Mouse (Mus musculus) ovary, postnatal 10 days (tissue): Measurements from ENCODE around the gene Tbx10.
"Not testable (repeated sequence)": the region's sequence is repeated elsewhere in the genome, so short reads cannot be mapped to it uniquely, and the experiment has no call there.

ENCODE experiments used
- DNase-seq: peaks from one replicate; pipeline ENCODE4 v3.0.0; 2022; ENCODE audit warnings: low spot score

Tbx10 gene

GRCm38 (mm10) chr19:4003641-4004040 is 11.1 kb downstream of the Tbx10 start:
- no peak for DNase-seq

- no peak for DNase-seq
Observed at GRCm38 (mm10) chr19:4004331-4004730, 11.8 kb downstream of the Tbx10 start.

- DNase-seq, result no peak
Observed at GRCm38 (mm10) chr19:4005091-4005490, 12.5 kb downstream of the Tbx10 start.

GRCm38 (mm10) chr19:4005971-4006370 is 13.4 kb downstream of the Tbx10 start:
- DNase-seq, result no peak

- no peak for DNase-seq
Observed at GRCm38 (mm10) chr19:4011086-4011485, 18.5 kb downstream of the Tbx10 start.

- peak; percentile 79 for DNase-seq
Observed at GRCm38 (mm10) chr19:4012432-4013022, 20.0 kb downstream of the Tbx10 start, which contains the start of gene Ndufv1. Gene Ndufv1, minus strand, starts transcription at chr19:4012806.

GRCm38 (mm10) chr19:4013066-4013465 is 20.5 kb downstream of the Tbx10 start:
- DNase-seq, result no peak

GRCm38 (mm10) chr19:4014802-4015201 is 22.2 kb downstream of the Tbx10 start:
- DNase-seq, result no peak

- no peak for DNase-seq
Observed at GRCm38 (mm10) chr19:4015635-4016034, 23.1 kb downstream of the Tbx10 start.

GRCm38 (mm10) chr19:4017921-4018587 is 25.5 kb downstream of the Tbx10 start:
- DNase-seq, result no peak

GRCm38 (mm10) chr19:4018743-4019583 is 26.4 kb downstream of the Tbx10 start:
- DNase-seq, result no peak

- no peak for DNase-seq
Observed at GRCm38 (mm10) chr19:4023185-4023584, 30.6 kb downstream of the Tbx10 start.

- no peak for DNase-seq
Observed at GRCm38 (mm10) chr19:4027576-4027975, 35.0 kb downstream of the Tbx10 start.

GRCm38 (mm10) chr19:4032668-4033067 is 40.1 kb downstream of the Tbx10 start:
- DNase-seq, result no peak

GRCm38 (mm10) chr19:4033298-4033697 is 40.7 kb downstream of the Tbx10 start:
- no peak for DNase-seq

- no peak for DNase-seq
Observed at GRCm38 (mm10) chr19:4033742-4034141, 41.2 kb downstream of the Tbx10 start.

GRCm38 (mm10) chr19:4036327-4037045 is 43.9 kb downstream of the Tbx10 start:
- no peak for DNase-seq

- DNase-seq, result not testable (repeated sequence)
Observed at GRCm38 (mm10) chr19:4037154-4037787, 44.7 kb downstream of the Tbx10 start.

- peak; percentile 64 for DNase-seq
Observed at GRCm38 (mm10) chr19:4037788-4038232, 45.3 kb downstream of the Tbx10 start, which contains the start of gene Gstp1. Gene Gstp1, minus strand, starts transcription at chr19:4037985.

GRCm38 (mm10) chr19:4040941-4041340 is 48.4 kb downstream of the Tbx10 start:
- DNase-seq, result not testable (repeated sequence)

GRCm38 (mm10) chr19:4041500-4041899 is 48.9 kb downstream of the Tbx10 start:
- not testable (repeated sequence) for DNase-seq

GRCm38 (mm10) chr19:4042124-4042523 is 49.6 kb downstream of the Tbx10 start:
- no peak for DNase-seq
